Mouse (Mus musculus): ENCODE measurements at regions not wholly inside any gene's neighbourhood (a gene's known extent, or its start where the extent isn't known, plus 50 kb on each side); places are given as distances from the start of the nearest gene placed in this dataset.
A peak's percentile ranks its signal among the peaks of the same experiment; 100 is the strongest.

DNA sequence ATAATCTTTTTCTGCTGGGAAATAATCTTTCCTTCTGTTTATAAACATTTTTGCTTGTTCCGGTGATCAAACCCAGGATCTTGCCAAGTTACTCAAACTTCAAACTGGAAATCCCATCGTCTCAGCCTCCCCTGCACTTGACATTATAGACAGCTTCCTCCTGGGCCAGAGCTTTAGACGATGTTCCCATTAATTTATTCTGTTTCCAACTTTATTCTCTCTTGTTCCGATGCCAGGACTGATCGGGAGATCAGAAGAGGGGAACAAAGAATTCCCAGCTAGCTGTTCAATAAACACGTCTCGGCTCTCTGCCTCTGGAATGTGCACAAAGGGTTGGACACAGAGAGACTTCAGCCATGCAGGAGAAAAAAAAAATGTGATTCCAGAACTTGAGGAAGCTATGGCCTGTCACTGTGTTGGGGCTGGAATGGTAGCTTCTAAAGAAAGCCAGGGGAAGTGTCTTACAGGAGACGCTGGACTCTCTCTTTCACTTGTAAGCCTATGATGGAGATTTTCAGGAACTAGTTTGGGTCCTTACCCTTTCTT, 281.5 kb upstream of the Hs6st1 start:
- no peak for DNase-seq (ENCODE audit: low spot score)

GRCm38 (mm10) chr1:35797064-35797463, 271.1 kb upstream of the Hs6st1 start:
- no peak for DNase-seq (ENCODE audit: low spot score)

DNA sequence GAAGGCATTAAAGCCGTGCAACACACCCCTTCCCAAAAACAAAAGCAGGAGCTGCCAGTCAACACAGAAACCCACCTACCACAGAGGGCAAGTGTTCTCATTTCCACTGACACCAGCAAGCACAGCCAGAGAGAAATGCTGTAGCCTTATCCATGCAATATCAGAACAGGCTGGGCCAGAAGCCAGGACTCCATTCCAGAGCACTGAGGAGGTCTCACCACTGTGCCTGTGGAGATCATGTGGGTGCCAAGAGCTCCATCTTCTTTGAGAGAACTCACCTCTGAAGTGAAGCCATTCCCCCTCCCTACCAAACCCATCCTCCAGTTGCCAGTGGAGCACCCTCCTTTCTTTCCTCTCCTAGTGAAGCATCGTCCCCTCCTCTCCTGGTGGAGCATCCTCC, 270.7 kb upstream of the Hs6st1 start:
- DNase-seq (ENCODE audit: low spot score) = no peak

DNA sequence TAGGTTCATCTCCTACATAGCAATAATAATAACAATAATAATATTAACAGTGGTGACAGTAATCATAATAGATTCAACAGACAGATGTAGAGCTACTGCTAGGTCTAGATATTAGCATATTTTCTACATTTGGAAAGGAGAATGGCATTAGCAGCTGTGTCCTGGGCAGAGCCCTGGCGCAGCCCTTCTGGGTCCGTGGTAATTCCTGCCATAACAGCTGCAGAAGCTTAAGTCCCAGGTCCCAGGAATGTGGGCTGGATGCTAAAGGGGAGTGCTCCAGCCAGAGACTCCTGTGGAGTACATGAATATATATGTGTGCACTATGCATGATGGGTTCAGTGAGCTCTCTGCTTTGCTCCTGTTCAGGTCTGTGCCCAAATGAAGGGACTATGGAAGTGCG, 262.7 kb upstream of the Hs6st1 start:
- DNase-seq (ENCODE audit: low spot score) = no peak

- no peak for DNase-seq (ENCODE audit: low spot score)
These were observed 261.9 kb upstream of the Hs6st1 start for GRCm38 (mm10) chr1:35806329-35806728.

DNA sequence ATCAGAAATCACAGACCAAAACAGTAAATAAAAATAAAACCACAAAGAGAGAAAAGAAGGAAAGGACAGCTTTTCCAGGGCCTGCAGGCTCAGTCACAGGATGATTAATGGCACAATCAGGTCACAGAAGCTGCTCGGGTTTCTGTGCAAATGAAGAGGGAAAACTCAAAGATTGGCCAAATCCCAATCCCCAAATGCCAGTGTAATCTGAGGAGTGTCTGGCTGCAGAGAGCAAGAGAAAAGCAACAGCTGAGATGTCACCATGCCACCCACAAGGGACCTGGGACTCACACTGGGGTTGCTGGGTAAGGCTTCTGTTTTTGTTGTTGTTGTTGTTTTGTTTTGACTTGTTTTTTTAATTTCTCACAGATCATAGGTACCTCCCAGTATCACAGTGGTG, 261.5 kb upstream of the Hs6st1 start:
- DNase-seq (ENCODE audit: low spot score) = no peak

- no peak for DNase-seq (ENCODE audit: low spot score)
These were observed 259.3 kb upstream of the Hs6st1 start for GRCm38 (mm10) chr1:35808894-35809293.

GRCm38 (mm10) chr1:35809341-35809740, 258.9 kb upstream of the Hs6st1 start:
- no peak for DNase-seq (ENCODE audit: low spot score)

DNA sequence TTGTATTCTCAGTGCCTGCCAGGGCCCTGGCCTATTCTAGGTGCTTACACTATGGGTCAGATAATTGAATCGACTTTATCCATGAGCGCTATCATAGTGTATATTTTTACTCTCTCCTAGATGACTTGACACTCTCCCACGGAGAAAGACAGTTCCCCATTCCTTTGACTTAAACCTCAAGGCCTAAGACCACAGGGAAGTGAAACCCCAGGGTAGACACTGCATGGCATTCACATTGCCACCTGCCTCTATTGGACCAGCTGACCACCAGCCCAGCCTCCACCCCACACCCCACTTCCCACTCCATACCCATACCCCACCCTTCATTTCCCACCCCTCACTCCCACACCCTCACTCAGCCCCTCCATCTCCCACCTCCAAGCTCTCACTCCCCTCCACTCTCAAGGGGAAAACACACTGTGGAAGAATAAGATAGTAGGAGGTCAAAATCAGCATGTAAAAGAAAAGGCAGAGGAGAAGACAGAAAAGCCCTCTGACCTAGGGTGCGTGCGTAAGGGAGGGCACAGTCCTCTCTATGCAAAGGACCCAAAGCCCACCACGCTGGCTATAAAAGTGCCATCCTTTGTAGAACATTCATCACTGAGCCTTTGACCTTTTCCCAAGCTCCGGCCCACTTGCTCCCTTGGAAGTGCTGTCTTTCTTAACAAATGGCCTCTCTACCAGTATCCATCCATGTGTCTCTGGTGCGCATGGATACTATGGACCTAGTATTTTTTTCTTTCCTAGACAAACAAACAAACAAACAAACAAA, 257.4 kb upstream of the Hs6st1 start:
- DNase-seq (ENCODE audit: low spot score) = no peak

DNA sequence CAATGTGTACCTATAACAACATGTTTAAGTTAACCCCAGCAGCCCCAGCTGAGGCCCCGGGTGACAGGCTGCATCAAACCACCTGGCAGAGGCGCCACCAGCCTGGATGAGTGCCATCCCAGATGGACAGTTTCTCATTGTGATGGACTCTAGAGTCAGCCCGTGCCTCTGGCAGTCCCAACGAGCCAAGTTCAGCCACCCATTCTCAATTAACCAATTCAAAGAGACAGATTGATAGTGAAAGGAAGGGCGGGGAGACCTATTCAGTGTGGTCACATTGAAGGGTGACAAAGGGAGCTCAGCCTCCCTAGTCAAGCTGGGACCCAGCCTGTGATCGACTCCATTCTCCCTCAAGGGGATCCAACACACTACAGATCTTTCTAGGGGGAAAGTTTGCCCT, 256.8 kb upstream of the Hs6st1 start:
- DNase-seq (ENCODE audit: low spot score) = no peak

- no peak for DNase-seq (ENCODE audit: low spot score)
These were observed 256.4 kb upstream of the Hs6st1 start for GRCm38 (mm10) chr1:35811795-35812194.

DNA sequence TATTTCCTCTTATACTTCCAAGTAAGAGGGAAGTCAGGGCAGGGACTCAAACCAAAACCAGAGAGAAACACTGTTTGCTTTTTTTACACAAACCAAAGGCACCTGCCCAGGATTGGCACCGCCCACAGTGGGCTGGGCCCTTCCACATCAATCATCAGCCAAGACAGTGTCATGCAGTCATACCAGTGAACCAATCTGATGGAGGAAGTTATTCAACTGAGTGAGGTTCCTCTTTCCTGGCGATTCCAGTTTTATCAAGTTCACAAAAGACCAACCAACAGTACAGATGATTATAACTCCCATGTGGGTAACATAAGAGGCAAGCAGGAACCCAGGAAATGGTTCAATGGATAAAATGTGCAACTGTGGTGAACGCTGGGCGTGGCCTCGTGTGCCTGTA, 254.6 kb upstream of the Hs6st1 start:
- DNase-seq (ENCODE audit: low spot score) = peak; percentile 32

- DNase-seq (ENCODE audit: low spot score) = no peak
These were observed 254.0 kb upstream of the Hs6st1 start for GRCm38 (mm10) chr1:35814207-35814606.

DNA sequence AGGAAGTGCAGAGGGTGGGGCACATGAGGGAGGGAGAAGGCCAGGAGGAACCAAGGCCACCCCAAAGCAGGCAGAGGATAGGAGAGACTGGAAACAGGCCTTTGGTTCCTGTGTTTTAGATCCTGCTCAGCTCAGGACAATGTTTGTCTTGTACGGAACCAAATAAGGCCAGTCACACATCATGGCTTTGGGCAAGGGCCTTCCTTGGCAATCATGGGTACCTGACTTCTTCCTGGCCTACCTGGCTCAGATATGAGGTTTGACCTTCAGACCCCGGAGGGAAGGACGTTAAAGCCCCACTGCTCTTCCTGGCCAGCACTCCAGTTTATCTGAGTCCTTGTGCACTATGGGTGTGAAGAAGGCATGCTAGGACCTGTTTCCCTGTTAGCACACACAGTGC, 253.4 kb upstream of the Hs6st1 start:
- no peak for DNase-seq (ENCODE audit: low spot score)

- DNase-seq (ENCODE audit: low spot score) = no peak
These were observed 246.4 kb upstream of the Hs6st1 start for GRCm38 (mm10) chr1:35821791-35822190.

- DNase-seq (ENCODE audit: low spot score) = no peak
These were observed 245.6 kb upstream of the Hs6st1 start for GRCm38 (mm10) chr1:35822376-35823202.

GRCm38 (mm10) chr1:35823496-35823895, 244.7 kb upstream of the Hs6st1 start:
- no peak for DNase-seq (ENCODE audit: low spot score)

GRCm38 (mm10) chr1:35823981-35824880, 244.0 kb upstream of the Hs6st1 start:
- no peak for DNase-seq (ENCODE audit: low spot score)

- DNase-seq (ENCODE audit: low spot score) = no peak
These were observed 242.7 kb upstream of the Hs6st1 start for GRCm38 (mm10) chr1:35825531-35825966.

DNA sequence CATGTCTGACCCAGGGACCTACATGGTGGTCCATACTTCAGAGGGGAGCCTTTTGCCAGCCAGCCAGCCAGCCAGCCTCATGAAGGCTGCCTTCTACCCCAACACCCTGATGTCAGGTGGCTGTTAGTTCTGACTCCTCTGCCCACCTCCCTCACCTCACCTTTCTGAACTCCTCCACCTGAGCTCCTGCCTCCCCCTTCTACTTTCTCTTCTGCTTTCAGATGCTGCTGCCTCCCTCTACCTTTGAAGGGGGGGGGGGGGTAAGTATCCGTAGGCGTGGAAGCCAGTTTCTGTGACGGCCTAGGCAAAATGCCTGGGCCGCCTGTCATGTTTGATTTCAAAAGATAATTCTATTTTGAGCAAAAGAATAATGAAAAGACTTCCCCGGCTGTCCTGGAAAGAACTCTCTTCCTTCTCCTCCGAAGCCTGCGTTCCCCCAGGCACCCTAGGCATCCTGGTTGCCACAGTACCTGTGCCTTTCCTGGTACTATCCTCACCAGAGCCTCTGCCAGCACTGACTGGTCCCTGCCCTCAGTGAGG, 241.6 kb upstream of the Hs6st1 start:
- DNase-seq (ENCODE audit: low spot score) = no peak

GRCm38 (mm10) chr1:35827471-35827870, 240.7 kb upstream of the Hs6st1 start:
- DNase-seq (ENCODE audit: low spot score) = no peak

GRCm38 (mm10) chr1:35834180-35834579, 234.0 kb upstream of the Hs6st1 start:
- DNase-seq (ENCODE audit: low spot score) = no peak
